Mouse (Mus musculus): ENCODE measurements around the gene Amfr. TPM values are rescaled to one million over a fixed set of nuclear protein-coding genes. Genes with fewer than 3 reads are reported as not detected.

Amfr gene
- polyA plus RNA-seq, 1 experiment from 2014 or later, result 47.3 TPM

DNA sequence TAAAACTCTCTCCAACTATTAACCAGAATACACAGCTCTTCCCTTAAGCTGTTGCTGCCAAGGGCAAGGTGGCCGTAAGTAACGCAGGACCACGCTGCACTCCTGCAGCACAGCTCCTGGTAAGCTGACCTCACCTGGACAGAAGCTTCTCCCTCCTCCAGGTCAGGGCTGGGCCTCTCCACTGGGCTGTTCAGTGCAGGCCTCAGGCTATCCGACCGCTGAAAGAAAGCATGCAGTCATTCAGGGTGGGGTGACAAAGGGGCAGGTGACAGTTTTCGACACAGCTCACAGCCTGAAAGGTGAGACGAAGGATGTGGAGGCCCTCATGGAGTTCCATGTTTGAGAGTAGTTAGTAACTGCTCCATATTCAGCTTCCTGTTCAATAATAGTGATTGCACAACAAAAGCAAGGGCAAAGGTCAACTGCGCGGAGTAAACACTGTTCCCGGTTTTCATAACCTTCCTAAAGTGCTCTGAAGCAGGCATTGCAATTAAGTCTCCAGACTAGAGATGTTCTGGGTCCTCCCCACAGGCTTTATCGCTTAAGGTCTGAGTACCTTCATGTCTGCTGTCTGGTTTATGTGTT lies 37.9 kb downstream of the Amfr start:
- WGBS (ENCODE audit: insufficient replicate concordance), result 86% methylated on average over 11 of the region's 11 CpGs
- no peaks in the 10 kb centered on the region for H3K4me1 ChIP-seq (ENCODE audit: control insufficient read depth, insufficient read depth, low read length)
- ATAC-seq (replicated peaks; ENCODE audit: insufficient number of reproducible peaks, low FRiP score, low TSS enrichment), result no peak
- no peak overlapping the region for H3K27ac ChIP-seq (ENCODE audit: low read depth, low read length)
- no peak overlapping the region for H3K9ac ChIP-seq (ENCODE audit: low read depth, low read length)
- H3K36me3 ChIP-seq (ENCODE audit: control insufficient read depth, insufficient read depth, low read length), result peaks cover 39% of the 10 kb centered on the region
- H3K9me3 ChIP-seq (replicated peaks; ENCODE audit: control insufficient read depth, low read length), result no peaks in the 10 kb centered on the region
- H3K4me2 ChIP-seq, result no peak overlapping the region
- no peaks in the 10 kb centered on the region for H3K27me3 ChIP-seq (ENCODE audit: control insufficient read depth, insufficient read depth, low read length)
- no peak overlapping the region for H3K4me3 ChIP-seq (ENCODE audit: low read depth, low read length)

DNA sequence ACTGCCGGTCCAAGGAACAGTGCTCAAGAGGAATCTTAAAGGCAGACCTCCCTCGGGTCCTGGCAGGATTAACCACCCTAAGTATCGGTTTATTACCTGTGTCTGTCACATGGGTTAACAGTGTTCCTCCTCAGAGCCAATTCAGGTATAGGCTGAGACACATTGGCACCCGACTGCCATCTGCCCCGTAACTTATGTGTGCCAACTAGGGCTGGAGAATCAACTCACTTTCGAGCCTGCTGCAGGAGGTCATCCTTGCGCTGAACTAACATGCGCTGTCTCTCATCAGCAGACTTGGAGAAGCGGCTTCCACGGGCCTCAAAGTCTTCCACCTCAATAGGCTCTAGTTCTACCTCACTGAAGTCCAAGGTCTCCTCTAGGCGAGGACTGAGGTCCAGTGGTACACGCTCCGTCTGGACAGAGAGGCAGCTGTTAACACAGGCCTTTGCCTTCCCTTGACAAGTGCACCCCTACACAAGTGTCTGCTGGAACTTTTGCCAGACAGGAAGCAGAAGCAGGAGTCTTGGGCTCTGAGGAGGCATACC lies 38.7 kb downstream of the Amfr start:
- H3K27me3 ChIP-seq (ENCODE audit: control insufficient read depth, insufficient read depth, low read length), result no peaks in the 10 kb centered on the region
- H3K4me3 ChIP-seq (ENCODE audit: low read depth, low read length), result no peak overlapping the region
- WGBS (ENCODE audit: insufficient replicate concordance), result 94% methylated on average over 13 of the region's 13 CpGs
- no peaks in the 10 kb centered on the region for H3K4me1 ChIP-seq (ENCODE audit: control insufficient read depth, insufficient read depth, low read length)
- H3K9ac ChIP-seq (ENCODE audit: low read depth, low read length), result no peak overlapping the region
- H3K27ac ChIP-seq (ENCODE audit: low read depth, low read length), result no peak overlapping the region
- no peak overlapping the region for H3K4me2 ChIP-seq
- H3K9me3 ChIP-seq (replicated peaks; ENCODE audit: control insufficient read depth, low read length), result no peaks in the 10 kb centered on the region
- H3K36me3 ChIP-seq (ENCODE audit: control insufficient read depth, insufficient read depth, low read length), result peaks cover 37% of the 10 kb centered on the region
- no peak for ATAC-seq (replicated peaks; ENCODE audit: insufficient number of reproducible peaks, low FRiP score, low TSS enrichment)

DNA sequence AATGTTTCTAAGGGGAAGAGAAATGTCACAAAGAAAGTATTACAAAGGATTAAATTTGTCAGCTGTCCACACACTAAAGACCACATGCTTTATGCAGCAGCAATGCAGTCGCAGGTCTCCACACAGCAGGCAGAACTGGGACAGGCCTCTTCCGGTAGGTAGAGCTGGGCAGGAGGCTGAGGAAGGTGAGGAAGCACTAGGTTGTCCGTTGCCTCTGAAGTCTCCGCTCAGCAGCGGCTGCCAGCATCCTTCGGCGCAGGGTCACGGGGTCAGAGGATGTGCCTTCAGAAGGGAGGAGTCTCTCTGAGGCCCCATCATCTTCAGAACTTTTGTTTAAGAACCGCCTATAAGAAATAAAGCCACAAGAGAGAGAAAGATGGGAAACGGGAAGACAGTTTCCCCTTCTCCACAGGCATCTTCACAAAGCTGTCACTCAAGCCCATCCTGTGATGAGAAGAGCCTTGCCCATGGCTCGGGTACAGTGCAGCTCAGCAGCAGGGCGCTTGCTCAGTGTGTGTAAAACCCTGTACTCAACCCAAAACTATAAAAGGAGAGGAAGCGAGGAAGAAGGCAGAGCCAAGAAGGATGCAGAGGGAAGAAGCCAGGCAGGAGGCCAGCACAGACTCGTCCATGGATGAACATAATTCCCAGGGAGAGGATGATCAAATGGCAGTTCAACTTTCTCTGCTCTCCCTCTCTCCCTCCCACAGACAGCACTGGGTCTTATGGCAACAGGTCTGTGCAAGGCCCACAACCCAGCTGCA lies 39.5 kb downstream of the Amfr start:
- 89% methylated on average over 14 of the region's 14 CpGs for WGBS (ENCODE audit: insufficient replicate concordance)
- H3K4me2 ChIP-seq, result no peak overlapping the region
- no peak overlapping the region for H3K4me3 ChIP-seq (ENCODE audit: low read depth, low read length)
- H3K27ac ChIP-seq (ENCODE audit: low read depth, low read length), result no peak overlapping the region
- H3K27me3 ChIP-seq (ENCODE audit: control insufficient read depth, insufficient read depth, low read length), result no peaks in the 10 kb centered on the region
- H3K36me3 ChIP-seq (ENCODE audit: control insufficient read depth, insufficient read depth, low read length), result peaks cover 35% of the 10 kb centered on the region
- no peaks in the 10 kb centered on the region for H3K9me3 ChIP-seq (replicated peaks; ENCODE audit: control insufficient read depth, low read length)
- no peak for ATAC-seq (replicated peaks; ENCODE audit: insufficient number of reproducible peaks, low FRiP score, low TSS enrichment)
- H3K4me1 ChIP-seq (ENCODE audit: control insufficient read depth, insufficient read depth, low read length), result no peaks in the 10 kb centered on the region
- no peak overlapping the region for H3K9ac ChIP-seq (ENCODE audit: low read depth, low read length)

DNA sequence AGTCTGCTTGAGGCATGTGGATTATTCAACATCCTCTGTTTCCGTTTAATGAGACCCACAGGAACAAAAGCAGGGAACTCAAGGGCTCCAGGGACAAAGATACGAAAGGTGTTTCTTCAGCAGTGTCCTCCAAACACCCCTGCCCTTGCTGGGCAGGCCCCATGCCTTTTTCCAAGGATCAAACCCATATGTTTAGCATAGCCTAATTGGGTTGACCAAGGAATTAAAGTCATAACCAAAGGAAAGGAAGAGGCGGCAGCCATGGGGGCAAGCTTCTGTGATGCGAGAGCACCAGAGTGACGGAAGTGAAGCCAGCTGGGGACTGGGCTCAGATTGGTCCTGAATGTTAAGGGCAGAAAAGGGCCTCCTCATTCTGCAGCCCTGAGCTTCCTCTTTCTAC lies 40.4 kb downstream of the Amfr start:
- 89% methylated on average over 5 of the region's 5 CpGs for WGBS (ENCODE audit: insufficient replicate concordance)
- H3K27me3 ChIP-seq (ENCODE audit: control insufficient read depth, insufficient read depth, low read length), result no peaks in the 10 kb centered on the region
- H3K4me2 ChIP-seq, result no peak overlapping the region
- no peaks in the 10 kb centered on the region for H3K4me1 ChIP-seq (ENCODE audit: control insufficient read depth, insufficient read depth, low read length)
- H3K27ac ChIP-seq (ENCODE audit: low read depth, low read length), result no peak overlapping the region
- ATAC-seq (replicated peaks; ENCODE audit: insufficient number of reproducible peaks, low FRiP score, low TSS enrichment), result no peak
- no peak overlapping the region for H3K4me3 ChIP-seq (ENCODE audit: low read depth, low read length)
- H3K9ac ChIP-seq (ENCODE audit: low read depth, low read length), result no peak overlapping the region
- no peaks in the 10 kb centered on the region for H3K9me3 ChIP-seq (replicated peaks; ENCODE audit: control insufficient read depth, low read length)
- peaks cover 30% of the 10 kb centered on the region for H3K36me3 ChIP-seq (ENCODE audit: control insufficient read depth, insufficient read depth, low read length)

- ATAC-seq (replicated peaks; ENCODE audit: insufficient number of reproducible peaks, low FRiP score, low TSS enrichment), result no peak
- H3K9me3 ChIP-seq (replicated peaks; ENCODE audit: control insufficient read depth, low read length), result no peaks in the 10 kb centered on the region
- no peak overlapping the region for H3K4me3 ChIP-seq (ENCODE audit: low read depth, low read length)
- no peak overlapping the region for H3K4me2 ChIP-seq
- 94% methylated on average over 10 of the region's 10 CpGs for WGBS (ENCODE audit: insufficient replicate concordance)
- no peak overlapping the region for H3K9ac ChIP-seq (ENCODE audit: low read depth, low read length)
- no peak overlapping the region for H3K27ac ChIP-seq (ENCODE audit: low read depth, low read length)
- H3K27me3 ChIP-seq (ENCODE audit: control insufficient read depth, insufficient read depth, low read length), result no peaks in the 10 kb centered on the region
- no peaks in the 10 kb centered on the region for H3K4me1 ChIP-seq (ENCODE audit: control insufficient read depth, insufficient read depth, low read length)
- H3K36me3 ChIP-seq (ENCODE audit: control insufficient read depth, insufficient read depth, low read length), result peaks cover 27% of the 10 kb centered on the region
These were observed 41.2 kb downstream of the Amfr start for GRCm38 (mm10) chr8:93971451-93971850.

GRCm38 (mm10) chr8:93969626-93970340 lies 42.9 kb downstream of the Amfr start:
- no peak for ATAC-seq (replicated peaks; ENCODE audit: insufficient number of reproducible peaks, low FRiP score, low TSS enrichment)
- Histone ChIP-seq H3K36me3 (ENCODE audit: control insufficient read depth, insufficient read depth, low read length) (peaks cover 20% of the 10 kb centered on the region), H3K9me3 (replicated peaks; ENCODE audit: control insufficient read depth, low read length) (no peaks in the 10 kb centered on the region), H3K4me1 (ENCODE audit: control insufficient read depth, insufficient read depth, low read length) (no peaks in the 10 kb centered on the region), H3K4me2 (no peak overlapping the region), H3K9ac (ENCODE audit: low read depth, low read length) (no peak overlapping the region), H3K27me3 (ENCODE audit: control insufficient read depth, insufficient read depth, low read length) (no peaks in the 10 kb centered on the region), H3K27ac (ENCODE audit: low read depth, low read length) (no peak overlapping the region), H3K4me3 (ENCODE audit: low read depth, low read length) (no peak overlapping the region)
- 70% methylated on average over 7 of the region's 7 CpGs for WGBS (ENCODE audit: insufficient replicate concordance)

- Histone ChIP-seq H3K4me3 (ENCODE audit: low read depth, low read length) (no peak overlapping the region), H3K4me2 (no peak overlapping the region), H3K36me3 (ENCODE audit: control insufficient read depth, insufficient read depth, low read length) (peaks cover 10% of the 10 kb centered on the region), H3K9me3 (replicated peaks; ENCODE audit: control insufficient read depth, low read length) (no peaks in the 10 kb centered on the region), H3K9ac (ENCODE audit: low read depth, low read length) (no peak overlapping the region), H3K27me3 (ENCODE audit: control insufficient read depth, insufficient read depth, low read length) (no peaks in the 10 kb centered on the region), H3K27ac (ENCODE audit: low read depth, low read length) (no peak overlapping the region), H3K4me1 (ENCODE audit: control insufficient read depth, insufficient read depth, low read length) (no peaks in the 10 kb centered on the region)
- 73% methylated on average over 6 of the region's 6 CpGs for WGBS (ENCODE audit: insufficient replicate concordance)
- no peak for ATAC-seq (replicated peaks; ENCODE audit: insufficient number of reproducible peaks, low FRiP score, low TSS enrichment)
These were observed 44.3 kb downstream of the Amfr start for GRCm38 (mm10) chr8:93968293-93968692.

GRCm38 (mm10) chr8:93960909-93961308 lies 51.7 kb downstream of the Amfr start:
- Histone ChIP-seq H3K9ac (ENCODE audit: low read depth, low read length) (no peak overlapping the region), H3K27me3 (ENCODE audit: control insufficient read depth, insufficient read depth, low read length) (no peaks in the 10 kb centered on the region), H3K27ac (ENCODE audit: low read depth, low read length) (no peak overlapping the region), H3K4me1 (ENCODE audit: control insufficient read depth, insufficient read depth, low read length) (no peaks in the 10 kb centered on the region), H3K36me3 (ENCODE audit: control insufficient read depth, insufficient read depth, low read length) (no peaks in the 10 kb centered on the region), H3K4me2 (no peak overlapping the region), H3K9me3 (replicated peaks; ENCODE audit: control insufficient read depth, low read length) (no peaks in the 10 kb centered on the region), H3K4me3 (ENCODE audit: low read depth, low read length) (no peak overlapping the region)
- ATAC-seq (replicated peaks; ENCODE audit: insufficient number of reproducible peaks, low FRiP score, low TSS enrichment), result no peak
- WGBS (ENCODE audit: insufficient replicate concordance), result 52% methylated on average over 6 of the region's 6 CpGs
